Mouse (Mus musculus): ENCODE measurements around the gene Rbm18.

DNA sequence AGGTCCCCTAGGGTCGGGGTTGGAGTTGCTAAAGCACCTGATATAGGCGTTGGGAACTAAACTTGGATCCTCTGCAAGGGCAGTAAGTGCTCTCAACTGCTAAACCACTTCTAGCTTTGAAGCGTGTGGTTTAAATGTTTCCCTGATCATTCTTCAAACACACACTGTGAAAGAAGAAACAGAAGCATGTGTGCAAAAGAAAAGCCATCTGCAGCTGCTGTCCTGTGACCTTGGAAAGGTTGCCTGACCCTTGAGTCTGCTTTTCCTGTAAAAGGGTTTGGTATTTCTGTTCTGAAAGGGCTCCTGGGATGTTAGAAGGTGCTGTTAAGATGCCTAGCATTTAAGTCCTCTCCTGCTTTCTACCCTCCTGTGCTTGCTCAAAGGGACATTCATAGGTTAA is 42.9 kb upstream of the Rbm18 start:
- TF ChIP-seq MAFK (IDR thresholded peaks at IDR 0.05; ENCODE audit: insufficient read depth, low read depth, low read length) (no peak), CHD2 (IDR thresholded peaks at IDR 0.05; ENCODE audit: low read depth, low read length) (no peak), ZC3H11A (IDR thresholded peaks at IDR 0.05; ENCODE audit: borderline replicate concordance, low read depth, low read length) (no peak)
